Mouse (Mus musculus) gastrocnemius, postnatal 25 days (tissue): ENCODE measurements around the gene Slc30a3. TPM values are rescaled to one million over a fixed set of nuclear protein-coding genes. Genes with fewer than 3 reads are reported as not detected.

Source experiments
- DNase-seq: peaks from one replicate; pipeline ENCODE4 v3.0.0; 2022
- long read RNA-seq, 2 experiments: library from polyadenylated mRNA; stranded (forward); transcript quantifications; one replicate each; pipeline ENCODE4 v2.0.0; 2021
- total RNA-seq, 2 experiments: library from RNA; stranded (reverse); gene quantifications; 1 replicate in 1 of 2; 2 replicates in 1 of 2; pipeline ENCODE4 v1.2.3; 2021

The Slc30a3 gene
- total RNA-seq, result under 1 TPM in 1 of 2 experiments, not detected in 1; 0.13 TPM
- long read RNA-seq, experiment 1, result 0 reads
- long read RNA-seq, experiment 2, result 0 reads

GRCm38 (mm10) chr5:31108000-31108490 lies at the start of gene Slc30a3:
Gene Slc30a3 (minus strand): TSS chr5:31108237.
- DNase-seq, result no peak

GRCm38 (mm10) chr5:31154152-31154553 lies 46.1 kb upstream of the Slc30a3 start, which contains the start of gene Mpv17:
Gene Mpv17 (minus strand): TSS chr5:31154251.
- DNase-seq, result peak; percentile 80

- peak; percentile 48 for DNase-seq
Observed at GRCm38 (mm10) chr5:31153516-31154151, 45.6 kb upstream of the Slc30a3 start.

DNA sequence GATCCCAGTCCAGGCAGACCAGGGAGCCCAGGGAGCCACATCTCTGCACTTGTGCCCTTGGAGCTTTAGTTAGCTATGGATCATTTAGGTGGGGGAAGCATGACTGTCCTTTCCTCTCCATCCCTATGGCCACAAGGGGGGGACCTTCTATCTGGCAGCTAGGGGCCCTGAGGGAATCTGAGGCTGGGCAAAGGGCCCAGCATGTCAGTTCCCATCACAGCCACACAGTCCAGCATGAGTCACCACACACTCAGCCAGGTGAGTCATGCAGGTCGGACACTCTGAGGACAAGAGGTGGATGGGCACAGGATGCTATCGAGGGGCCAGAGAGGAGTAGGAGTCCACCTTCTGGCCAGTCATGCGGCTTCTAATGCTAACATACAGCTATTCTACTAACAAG lies 43.7 kb upstream of the Slc30a3 start:
- no peak for DNase-seq

- no peak for DNase-seq
Observed at GRCm38 (mm10) chr5:31149781-31150180, 41.7 kb upstream of the Slc30a3 start.

DNA sequence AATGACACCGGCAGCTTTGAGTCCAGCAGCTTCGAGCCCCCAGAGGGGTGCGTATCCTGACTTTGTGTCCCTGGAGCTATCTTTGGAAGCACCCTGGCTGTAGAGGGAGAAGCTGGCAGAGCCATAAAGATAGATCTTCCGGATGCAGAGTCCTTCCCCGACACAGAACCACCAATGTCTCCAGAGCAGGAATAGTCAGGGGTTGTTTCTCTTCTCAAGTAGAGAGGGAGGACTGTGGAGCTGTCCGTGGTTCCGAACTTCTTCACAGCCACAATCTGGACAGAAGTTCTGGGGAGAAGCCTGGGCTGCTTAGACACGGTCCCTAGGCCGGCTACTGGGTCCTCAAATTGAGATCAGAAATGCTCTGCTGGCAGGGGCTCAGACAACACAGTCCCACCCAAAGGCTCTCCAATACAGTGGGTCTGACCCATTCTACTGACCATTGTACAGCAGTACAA lies 31.0 kb upstream of the Slc30a3 start:
- no peak for DNase-seq

- no peak for DNase-seq
Observed at GRCm38 (mm10) chr5:31138241-31138967, 30.4 kb upstream of the Slc30a3 start, which contains the start of gene Ucn. Gene Ucn (minus strand): TSS chr5:31138829.

- DNase-seq, result no peak
Observed at GRCm38 (mm10) chr5:31137658-31138057, 29.6 kb upstream of the Slc30a3 start.

- no peak for DNase-seq
Observed at GRCm38 (mm10) chr5:31136730-31137424, 28.8 kb upstream of the Slc30a3 start.

- no peak for DNase-seq
Observed at GRCm38 (mm10) chr5:31126050-31126449, 18.0 kb upstream of the Slc30a3 start.

GRCm38 (mm10) chr5:31123481-31123880 lies 15.4 kb upstream of the Slc30a3 start:
- no peak for DNase-seq

DNA sequence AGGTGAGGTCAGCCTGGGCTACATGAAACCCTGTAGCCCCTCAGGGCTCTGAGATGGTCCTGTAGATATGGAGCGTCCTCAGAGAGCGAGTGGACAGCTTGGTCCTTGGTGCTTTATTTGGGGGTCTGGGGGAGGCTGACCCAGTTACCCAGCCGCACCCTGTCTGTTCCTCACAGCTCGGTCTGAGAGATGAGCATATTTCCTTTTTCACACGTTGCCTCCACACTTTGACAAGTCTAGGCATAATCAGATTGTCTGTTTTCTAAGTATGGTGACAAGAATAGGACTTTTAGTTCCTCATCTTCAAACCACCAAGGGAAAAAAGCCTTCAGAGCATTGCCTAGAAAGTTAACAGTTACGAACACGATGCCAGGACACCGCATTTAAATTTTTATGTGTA lies 13.1 kb upstream of the Slc30a3 start:
- DNase-seq, result no peak

- DNase-seq, result peak; percentile 34
Observed at GRCm38 (mm10) chr5:31116912-31117311, 8.9 kb upstream of the Slc30a3 start.

DNA sequence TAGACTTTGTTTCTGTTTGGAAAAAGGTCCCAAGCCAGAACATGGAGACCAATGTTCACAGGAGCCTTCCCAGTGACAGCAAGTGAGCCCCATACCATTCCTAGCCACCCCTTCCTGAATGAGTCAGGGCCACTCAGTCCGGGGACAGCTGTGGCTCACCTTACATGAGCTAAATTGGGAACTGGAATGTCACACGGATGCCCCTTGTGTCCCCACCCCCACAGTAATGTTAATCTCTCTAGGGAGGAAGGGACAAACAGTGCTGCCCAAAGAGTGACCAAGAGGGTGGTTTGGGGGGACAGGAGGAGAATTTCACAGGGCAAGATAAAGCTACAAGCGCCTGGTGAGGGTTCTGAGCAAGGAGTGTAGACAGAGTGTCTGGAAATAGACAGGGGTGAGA lies 8.3 kb upstream of the Slc30a3 start, which contains the start of gene Trim54:
Gene Trim54, plus strand, starts transcription at position 359 of the 400 bp plus-strand sequence.
- peak; percentile 76 for DNase-seq

- no peak for DNase-seq
Observed at GRCm38 (mm10) chr5:31110781-31111180, 2.7 kb upstream of the Slc30a3 start.

GRCm38 (mm10) chr5:31105814-31106335 lies 2.2 kb downstream of the Slc30a3 start, which contains the start of gene Dnajc5g:
Gene Dnajc5g (plus strand): TSS chr5:31106285.
- no peak for DNase-seq

DNA sequence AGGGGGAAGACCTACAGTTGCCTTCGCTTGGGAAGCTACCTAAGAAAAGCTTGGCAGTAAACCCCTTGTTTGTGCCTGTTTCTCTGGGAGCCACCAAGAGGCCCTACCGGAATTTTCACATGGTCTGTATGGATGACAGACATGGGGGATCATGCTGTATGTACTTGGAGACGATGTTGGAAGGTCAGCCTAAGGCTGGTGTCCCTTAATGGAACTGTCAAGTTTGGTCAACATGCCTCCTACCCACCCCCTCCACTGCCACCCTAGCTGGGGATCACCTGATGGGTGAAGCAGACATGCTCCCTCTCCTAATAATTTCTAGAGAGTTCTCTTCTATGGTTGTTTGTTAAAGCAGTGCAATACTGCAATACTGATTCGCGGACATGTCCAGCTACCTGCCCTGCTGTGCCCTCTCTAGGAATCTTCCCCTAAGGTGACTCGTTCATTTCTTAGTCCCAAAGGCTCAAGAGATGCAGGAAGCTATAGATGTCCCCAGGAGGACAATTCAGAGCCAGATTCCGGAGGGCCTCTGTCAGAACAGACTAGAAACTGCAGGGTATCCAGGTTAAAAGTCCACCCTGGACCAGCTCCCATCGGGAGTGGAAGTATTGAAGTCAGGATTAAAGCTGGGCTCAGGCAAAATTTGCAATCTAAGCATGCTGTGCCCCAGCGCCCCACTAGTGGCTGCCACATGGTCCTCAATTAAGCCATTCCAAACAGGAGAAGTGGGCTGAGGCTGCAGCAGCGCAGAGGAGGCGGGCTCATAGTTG lies 12.1 kb downstream of the Slc30a3 start:
- no peak for DNase-seq

- peak; percentile 44 for DNase-seq
Observed at GRCm38 (mm10) chr5:31094799-31095691, 13.0 kb downstream of the Slc30a3 start.

DNA sequence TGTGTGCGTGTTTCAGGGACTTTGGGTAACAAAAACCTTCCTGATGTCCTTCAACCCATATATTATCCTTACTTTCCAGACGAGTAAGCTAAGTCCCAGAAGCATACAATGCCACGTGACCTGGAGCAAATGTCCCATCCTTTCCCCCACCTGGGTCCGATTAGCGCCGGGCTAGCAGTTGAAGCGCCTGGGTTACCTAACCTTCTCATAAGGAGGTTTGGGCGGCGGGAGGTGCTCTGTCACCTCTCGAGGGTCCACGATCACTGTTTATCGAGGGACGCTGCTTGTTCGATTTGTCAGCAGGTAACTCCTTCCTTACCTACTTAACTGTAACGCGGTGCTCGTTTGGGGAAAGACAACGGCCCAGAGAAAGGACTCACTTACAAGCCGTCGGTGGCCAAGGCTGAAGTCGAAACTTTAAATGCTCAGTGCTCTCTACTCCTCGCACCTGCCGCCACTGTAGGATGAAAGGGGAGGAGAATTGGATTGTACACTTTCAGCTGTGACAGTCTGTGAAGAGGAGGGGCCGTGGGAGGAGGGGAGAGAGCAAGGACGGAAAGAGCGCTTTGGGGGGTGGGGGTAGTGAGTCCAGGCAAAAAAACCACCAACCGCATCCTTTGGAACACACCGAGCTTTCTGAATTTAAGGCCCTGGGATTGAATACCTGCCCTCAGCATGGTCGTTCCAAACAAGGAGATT lies 13.8 kb downstream of the Slc30a3 start:
- DNase-seq, result no peak
